Mouse (Mus musculus) ES-Bruce4 (cell line): ENCODE results near the gene Mfap4.

Experiments
- CTCF ChIP-seq: IDR thresholded peaks from one replicate; pipeline ENCODE4 v1.8.1; 2011; ENCODE audit warnings: low read depth, low read length
- EP300 ChIP-seq: IDR thresholded peaks from 2 replicates; pipeline ENCODE4 v1.6.1; 2011; ENCODE audit warnings: low read depth, low read length; ENCODE audit not compliant: insufficient read depth
- POLR2A ChIP-seq: IDR thresholded peaks from one replicate; pipeline ENCODE4 v1.8.1; 2011; ENCODE audit warnings: low read length; ENCODE audit not compliant: insufficient read depth

DNA sequence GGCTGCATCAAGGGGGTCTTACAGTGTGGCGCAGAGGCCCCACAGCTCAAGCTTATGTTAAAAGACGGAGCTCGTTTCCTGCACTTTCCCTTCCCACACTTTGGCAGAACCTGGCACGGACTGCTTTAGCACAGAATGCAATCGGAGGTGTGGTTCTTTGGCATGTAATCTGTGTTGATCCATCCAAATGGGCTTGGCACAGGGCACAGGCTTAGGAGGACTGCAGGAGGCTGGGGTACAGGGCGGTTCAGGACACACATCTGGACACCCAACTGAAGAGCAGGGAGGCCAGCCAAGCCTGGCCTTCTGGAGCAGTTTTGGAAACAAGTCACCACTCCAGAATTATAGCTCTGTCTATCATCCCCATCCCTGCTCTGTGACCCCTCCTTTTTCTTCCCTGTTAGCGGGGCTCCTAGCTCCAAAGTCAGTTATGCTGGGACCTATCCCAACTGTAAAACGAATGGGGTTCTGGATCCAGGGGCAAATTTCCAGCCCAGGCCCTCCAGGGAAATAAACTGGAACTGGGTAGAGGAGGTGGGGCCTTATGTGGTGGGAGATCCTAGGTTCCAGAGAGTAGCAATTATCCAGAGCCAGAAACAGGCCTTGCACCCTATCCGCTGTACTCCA lies 36.5 kb upstream of the Mfap4 start:
- no peak for TF ChIP-seq CTCF
- TF ChIP-seq EP300, result no peak
- TF ChIP-seq POLR2A, result no peak
